ENCODE assay signal across 8 mouse cellular contexts in genomic region chr7:74554608-74555311, GRCm38 (mm10). TPM values are rescaled to one million over a fixed set of nuclear protein-coding genes. Genes with fewer than 3 reads are reported as not detected.
DNase-seq lines count a peak whose midpoint lies in the region; ATAC-seq lines count a peak whose summit lies in the region.

TSS of gene Slco3a1 (minus strand) at chr7:74554780.

- peak; percentile 60 for DNase-seq in ZHBTc4 (ENCODE audit: low read depth, low spot score)
- peak; percentile 71 for DNase-seq in gastrocnemius, postnatal 14 days
- DNase-seq in left cerebral cortex, adult 9 months (ENCODE audit: low spot score in 2 of 2) = peak; percentile 31 to 67
- DNase-seq in right cerebral cortex, postnatal 10 days (ENCODE audit: low spot score in 2 of 2) = peak; percentile 84 to 86
- DNase-seq in urinary bladder, postnatal 14 days (ENCODE audit: low spot score) = peak; percentile 83

- H3K9me3 ChIP-seq in megakaryocyte, embryonic 14.5 days = no peaks in the 10 kb centered on the region

- intact Hi-C loops in gastrocnemius, postnatal 14 days (cut with DNase I; ENCODE audit: low total_unique reads) = loop anchor here (5.0 to 10.0 kb wide), 2 partner anchors 182 to 550 kb away; no protein-coding TSS in a partner anchor

- peaks cover 6% of the 10 kb centered on the region for H3K27me3 ChIP-seq in megakaryocyte, embryonic 14.5 days (replicated peaks)

- peaks cover 82% of the 10 kb centered on the region for H3K4me1 ChIP-seq in megakaryocyte, embryonic 14.5 days

- no peaks in the 10 kb centered on the region for H3K36me3 ChIP-seq in megakaryocyte, embryonic 14.5 days (replicated peaks; ENCODE audit: low read length)

- peak within 1 kb of the TSS; percentile 98 for H3K4me3 ChIP-seq in megakaryocyte, embryonic 14.5 days (replicated peaks)

- ATAC-seq in common myeloid progenitor, adult 5-6 weeks (replicated peaks; ENCODE audit: low read depth, poor library complexity, severe bottlenecking) = peak; percentile 69
- peak; percentile 67 for ATAC-seq in inflammation-experienced regulatory T-cells, adult 6 months

RNA-seq across cellular contexts. Expression of gene Slco3a1, which starts in this region (rescaled TPM):
- 27.9 and 36.4 TPM in 2 replicates for total RNA-seq in common myeloid progenitor, adult 5-6 weeks (2017)
- total RNA-seq in gastrocnemius, postnatal 14 days (2021) = 10 to 100 TPM; 19.7 to 20.8 TPM
- polyA plus RNA-seq in inflammation-experienced regulatory T-cells, adult 6 months (2017; shearing (Covaris generic)) = 10 to 100 TPM; 16.2 to 19.3 (median 17.5) TPM
- 9.0 and 9.4 TPM in 2 replicates for polyA plus RNA-seq in megakaryocyte, embryonic 14.5 days (2012; ENCODE audit: insufficient read depth, low replicate concordance)

Comparison
In these comparisons a context has a peak if more than half of its experiments do, and no peak if none do; other contexts are left out.
1. Peak in every context shown above with its lines: DNase-seq, ATAC-seq and H3K4me3 ChIP-seq.